Mouse (Mus musculus) granulocyte monocyte progenitor cell, adult 5-6 weeks (primary cell): ENCODE measurements around the gene Rag2. TPM values are rescaled to one million over a fixed set of nuclear protein-coding genes. Genes with fewer than 3 reads are reported as not detected.

Experiments used
- ATAC-seq: replicated peaks from 2 replicates; pipeline ENCODE4 v1.8.0; 2016; ENCODE audit warnings: mild to moderate bottlenecking, moderate TSS enrichment, inconsistent platforms; ENCODE audit not compliant: poor library complexity, severe bottlenecking
- total RNA-seq, 2 experiments: library from RNA; stranded (forward) in 1 of 2; stranded (reverse) in 1 of 2; fragments of 200-712, 200-1000 nt in 1 of 2; fragments of >200 nt in 1 of 2; fragmentation: Nextera tagmentation in 1 of 2; gene quantifications; 2 replicates each; pipeline ENCODE4 v1.2.3; 2014 to 2017

The Rag2 gene
- total RNA-seq, 2 experiments from 2014 or later, result 0.26 to 0.52 TPM

- 0 out of 2 replicates have a peak, but pooled peaks have one; percentile 8 for ATAC-seq
Observed at GRCm38 (mm10) chr2:101679164-101679784, 54.8 kb downstream of the Rag2 start.

Other genes starting within 250 kb of the Rag2 start
- gene Rag1, start 24.8 kb downstream of the Rag2 start, total RNA-seq (2014; fragmentation: Nextera tagmentation), result not detected in 2 replicates
- not detected in 2 replicates for gene Rag1, start 24.8 kb downstream of the Rag2 start, total RNA-seq (2017)
- gene B230118H07Rik, start 24.8 kb downstream of the Rag2 start, total RNA-seq (2014; fragmentation: Nextera tagmentation), result 65.6 and 110 TPM in 2 replicates
- 125 and 126 TPM in 2 replicates for gene B230118H07Rik, start 24.8 kb downstream of the Rag2 start, total RNA-seq (2017)
- 21.6 and 21.9 TPM in 2 replicates for gene Traf6, start 53.7 kb downstream of the Rag2 start, total RNA-seq (2014; fragmentation: Nextera tagmentation)
- 15.3 and 22.9 TPM in 2 replicates for gene Traf6, start 53.7 kb downstream of the Rag2 start, total RNA-seq (2017)